Mouse (Mus musculus) T-cell, adult 66 days (primary cell): Measurements from ENCODE around the gene Olfr38. TPM values are rescaled to one million over a fixed set of nuclear protein-coding genes. Genes with fewer than 3 reads are reported as not detected.

Experiments used
- total RNA-seq, 2 experiments: library from RNA; stranded (reverse); gene quantifications; 3 replicates in 1 of 2; 4 replicates in 1 of 2; pipeline ENCODE4 v1.2.4; 2023

Olfr38 gene
- total RNA-seq: not detected

GRCm38 (mm10) chr6:42756104-42756503, at the start of gene Olfr38:
Gene Olfr38, plus strand, starts transcription at chr6:42756404.

GRCm38 (mm10) chr6:42709291-42710211, 46.7 kb upstream of the Olfr38 start, which contains the start of gene Tcaf1:
Gene Tcaf1, minus strand, starts transcription at chr6:42710088.

GRCm38 (mm10) chr6:42739071-42739470, 17.1 kb upstream of the Olfr38 start, which contains the start of gene Olfr453:
Gene Olfr453, plus strand, starts transcription at chr6:42739371.

GRCm38 (mm10) chr6:42784793-42785192, 28.6 kb downstream of the Olfr38 start, which contains the start of gene Olfr452:
Gene Olfr452, plus strand, starts transcription at chr6:42785093.

GRCm38 (mm10) chr6:42811639-42812038, 55.4 kb downstream of the Olfr38 start, which contains the start of gene Olfr450:
Gene Olfr450, plus strand, starts transcription at chr6:42811939.

Other genes starting within 250 kb of the Olfr38 start
- gene Olfr455, start 208.8 kb upstream of the Olfr38 start, total RNA-seq: not detected
- not detected for gene Tcaf3, start 158.7 kb upstream of the Olfr38 start, total RNA-seq
- not detected for gene Tcaf2, start 111.2 kb upstream of the Olfr38 start, total RNA-seq
- gene Tcaf1, start 46.3 kb upstream of the Olfr38 start, total RNA-seq: not detected
- gene Olfr453, start 17.0 kb upstream of the Olfr38 start, total RNA-seq: not detected
- not detected for gene Olfr452, start 28.7 kb downstream of the Olfr38 start, total RNA-seq
- not detected for gene Olfr450, start 55.5 kb downstream of the Olfr38 start, total RNA-seq
- gene Olfr449, start 78.0 kb downstream of the Olfr38 start, total RNA-seq: not detected
- gene Olfr448, start 134.0 kb downstream of the Olfr38 start, total RNA-seq: not detected
- gene Olfr447, start 152.5 kb downstream of the Olfr38 start, total RNA-seq: not detected
- gene Olfr446, start 165.0 kb downstream of the Olfr38 start, total RNA-seq: not detected
- not detected for gene Olfr444, start 192.7 kb downstream of the Olfr38 start, total RNA-seq